Mouse (Mus musculus): Measurements from ENCODE around the gene Tcta.
"Not testable (repeated sequence)": the region's sequence is repeated elsewhere in the genome, so short reads cannot be mapped to it uniquely, and the experiment has no call there.

Tcta gene

GRCm38 (mm10) chr9:108317572-108317971, 11.6 kb upstream of the Tcta start:
- DNase-seq (ENCODE audit: low read depth), result no peak

- DNase-seq (ENCODE audit: low read depth), result no peak
Measured at GRCm38 (mm10) chr9:108308141-108308540, 2.2 kb upstream of the Tcta start.

- DNase-seq (ENCODE audit: low read depth), result no peak
Measured at GRCm38 (mm10) chr9:108307021-108307807, 1.3 kb upstream of the Tcta start.

GRCm38 (mm10) chr9:108306571-108306980, 616 bp upstream of the Tcta start:
- peak; percentile 69 for DNase-seq (ENCODE audit: low read depth)

- DNase-seq (ENCODE audit: low read depth), result no peak
Measured at GRCm38 (mm10) chr9:108305170-108305569, 790 bp downstream of the Tcta start.

GRCm38 (mm10) chr9:108304716-108305115, 1.2 kb downstream of the Tcta start:
- DNase-seq (ENCODE audit: low read depth), result no peak

GRCm38 (mm10) chr9:108301853-108302252, 4.1 kb downstream of the Tcta start:
- no peak for DNase-seq (ENCODE audit: low read depth)

GRCm38 (mm10) chr9:108296453-108297355, 9.3 kb downstream of the Tcta start, which contains the start of gene Amt:
Amt (plus strand) TSS chr9:108296853.
- no peak for DNase-seq (ENCODE audit: low read depth)

GRCm38 (mm10) chr9:108290773-108291172, 15.2 kb downstream of the Tcta start:
- no peak for DNase-seq (ENCODE audit: low read depth)

GRCm38 (mm10) chr9:108290016-108290750, 15.8 kb downstream of the Tcta start, which contains the start of gene Nicn1:
Nicn1 (plus strand) TSS chr9:108290429.
- peak; percentile 96 for DNase-seq (ENCODE audit: low read depth)

GRCm38 (mm10) chr9:108289347-108289746, 16.6 kb downstream of the Tcta start:
- DNase-seq (ENCODE audit: low read depth), result no peak

GRCm38 (mm10) chr9:108287526-108288238, 18.3 kb downstream of the Tcta start:
- DNase-seq (ENCODE audit: low read depth), result not testable (repeated sequence)

GRCm38 (mm10) chr9:108284410-108284809, 21.6 kb downstream of the Tcta start:
- DNase-seq (ENCODE audit: low read depth), result peak; percentile 77

- no peak for DNase-seq (ENCODE audit: low read depth)
Measured at GRCm38 (mm10) chr9:108280071-108280828, 25.7 kb downstream of the Tcta start.

- DNase-seq (ENCODE audit: low read depth), result no peak
Measured at GRCm38 (mm10) chr9:108278697-108279450, 27.1 kb downstream of the Tcta start.

GRCm38 (mm10) chr9:108275331-108275659, 30.7 kb downstream of the Tcta start:
- no peak for DNase-seq (ENCODE audit: low read depth)

- DNase-seq (ENCODE audit: low read depth), result no peak
Measured at GRCm38 (mm10) chr9:108274476-108275330, 31.3 kb downstream of the Tcta start.

- no peak for DNase-seq (ENCODE audit: low read depth)
Measured at GRCm38 (mm10) chr9:108273485-108273884, 32.5 kb downstream of the Tcta start.

- no peak for DNase-seq (ENCODE audit: low read depth)
Measured at GRCm38 (mm10) chr9:108272691-108273090, 33.3 kb downstream of the Tcta start.
